Mouse (Mus musculus) layer of hippocampus, postnatal 10 days (tissue): ENCODE measurements around the gene Mtap. TPM values are rescaled to one million over a fixed set of nuclear protein-coding genes. Genes with fewer than 3 reads are reported as not detected.

ENCODE experiments used
- DNase-seq, 2 experiments: peaks; one replicate each; pipeline ENCODE4 v3.0.0; 2021; ENCODE audit warnings: low spot score in 2 of 2
- long read RNA-seq: library from polyadenylated mRNA; stranded (forward); transcript quantifications from one replicate; pipeline ENCODE4 v2.0.0, GENCODE M21; 2023
- total RNA-seq, 2 experiments: library from RNA; stranded (reverse); gene quantifications; 2 replicates each; pipeline ENCODE4 v1.2.3; 2021

Mtap gene
- total RNA-seq: 10 to 100 TPM; 11.1 to 12.0 TPM
- long read RNA-seq, transcript Mtap-201 (8 exons, 2,797 nt): major isoform, 11 of 12 reads
- long read RNA-seq, partial matches to known transcripts: 1 of 12 reads
- long read RNA-seq, other reads (novel, unspliced or antisense): 0 of 12 reads

GRCm38 (mm10) chr4:89136906-89137541, at the start of gene Mtap:
Mtap (plus strand) TSS chr4:89137122.
- DNase-seq: peak; percentile 75 to 85

DNA sequence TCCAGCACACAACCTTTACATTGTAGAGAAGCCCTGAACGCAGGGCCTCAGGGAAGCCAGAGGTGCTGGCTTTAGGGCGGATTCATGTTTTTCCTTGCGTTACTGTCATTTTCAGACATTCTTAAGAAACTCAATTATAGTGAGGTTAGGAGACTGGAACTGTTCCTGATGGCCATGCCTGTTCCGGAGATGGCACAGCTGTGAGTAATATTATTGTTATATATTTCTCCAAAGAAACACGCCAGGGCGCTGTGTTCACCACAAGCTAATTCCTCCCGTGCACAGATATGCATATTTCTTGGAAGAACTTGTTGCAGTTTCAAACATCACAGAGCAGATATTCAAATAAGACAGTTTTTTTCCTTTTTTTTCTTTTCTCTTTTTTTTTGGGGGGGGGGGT, 47.8 kb upstream of the Mtap start:
- DNase-seq: no peak

GRCm38 (mm10) chr4:89090217-89090616, 46.7 kb upstream of the Mtap start:
- no peak for DNase-seq

DNA sequence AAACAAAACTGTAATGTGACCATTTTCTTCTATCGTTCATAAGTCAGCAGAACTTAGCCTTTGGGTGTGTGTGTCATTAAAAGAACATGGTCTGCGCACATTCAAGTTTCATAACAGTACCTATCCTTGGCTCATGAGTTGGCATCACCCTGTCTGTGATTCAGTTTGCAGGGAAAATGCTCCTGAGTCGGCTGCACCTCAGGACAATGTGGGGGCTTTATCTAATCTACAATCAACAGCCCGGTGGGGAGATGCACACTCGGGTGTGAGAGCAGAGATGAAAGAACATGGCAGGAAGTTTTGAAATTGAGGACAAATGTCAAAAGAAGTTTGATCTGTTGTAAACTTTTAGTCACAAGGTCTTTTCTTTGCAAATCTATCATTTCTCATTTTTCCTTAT, 44.8 kb upstream of the Mtap start:
- DNase-seq: no peak

GRCm38 (mm10) chr4:89094773-89095172, 42.1 kb upstream of the Mtap start:
- no peak for DNase-seq

- DNase-seq: no peak
Observed at GRCm38 (mm10) chr4:89098261-89098660, 38.7 kb upstream of the Mtap start.

- no peak for DNase-seq
Observed at GRCm38 (mm10) chr4:89101276-89101675, 35.6 kb upstream of the Mtap start.

- no peak for DNase-seq
Observed at GRCm38 (mm10) chr4:89102283-89102682, 34.6 kb upstream of the Mtap start.

DNA sequence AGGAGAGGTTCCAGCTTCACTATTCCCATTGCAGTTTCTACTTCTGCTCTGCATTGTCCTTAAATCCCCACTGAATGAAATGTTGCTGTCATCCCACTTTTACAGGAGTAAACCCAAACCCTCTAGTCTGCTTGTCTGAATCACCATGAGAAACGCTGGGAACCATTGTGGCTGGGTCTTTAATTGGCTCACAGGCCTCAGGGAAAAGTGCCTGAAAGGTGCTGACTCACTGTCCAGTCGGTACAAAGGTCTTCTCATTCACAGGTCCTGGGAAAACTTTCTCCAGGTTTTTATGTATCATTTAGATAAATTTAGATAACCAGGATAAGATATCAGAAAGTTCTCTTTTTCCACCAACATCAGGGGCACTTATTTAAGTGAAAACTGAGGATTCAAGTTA, 31.4 kb upstream of the Mtap start:
- DNase-seq: no peak

- no peak for DNase-seq
Observed at GRCm38 (mm10) chr4:89106505-89106904, 30.4 kb upstream of the Mtap start.

GRCm38 (mm10) chr4:89112168-89112710, 24.7 kb upstream of the Mtap start:
- DNase-seq: no peak

- no peak for DNase-seq
Observed at GRCm38 (mm10) chr4:89112782-89113181, 24.1 kb upstream of the Mtap start.

DNA sequence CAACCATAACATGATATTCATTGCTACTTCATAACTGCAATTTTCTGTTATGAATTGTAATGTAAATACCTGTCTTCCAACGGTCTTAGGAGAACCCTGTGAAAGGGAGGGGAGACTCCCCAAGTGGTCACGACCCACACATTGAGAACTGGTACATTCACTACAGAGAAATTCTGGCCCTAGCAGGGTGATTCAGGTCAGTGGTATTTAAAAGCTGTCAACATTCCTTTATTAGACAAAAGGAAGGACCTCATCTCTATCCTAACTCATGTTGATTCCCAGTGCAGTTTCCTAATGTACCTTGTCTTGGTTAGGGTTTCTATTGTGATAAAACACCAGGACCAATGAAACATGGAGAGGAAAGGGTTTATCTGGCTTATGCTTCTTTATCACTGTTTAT, 20.9 kb upstream of the Mtap start:
- no peak for DNase-seq

GRCm38 (mm10) chr4:89119900-89120299, 17.0 kb upstream of the Mtap start:
- no peak for DNase-seq

- no peak for DNase-seq
Observed at GRCm38 (mm10) chr4:89120353-89120752, 16.6 kb upstream of the Mtap start.

DNA sequence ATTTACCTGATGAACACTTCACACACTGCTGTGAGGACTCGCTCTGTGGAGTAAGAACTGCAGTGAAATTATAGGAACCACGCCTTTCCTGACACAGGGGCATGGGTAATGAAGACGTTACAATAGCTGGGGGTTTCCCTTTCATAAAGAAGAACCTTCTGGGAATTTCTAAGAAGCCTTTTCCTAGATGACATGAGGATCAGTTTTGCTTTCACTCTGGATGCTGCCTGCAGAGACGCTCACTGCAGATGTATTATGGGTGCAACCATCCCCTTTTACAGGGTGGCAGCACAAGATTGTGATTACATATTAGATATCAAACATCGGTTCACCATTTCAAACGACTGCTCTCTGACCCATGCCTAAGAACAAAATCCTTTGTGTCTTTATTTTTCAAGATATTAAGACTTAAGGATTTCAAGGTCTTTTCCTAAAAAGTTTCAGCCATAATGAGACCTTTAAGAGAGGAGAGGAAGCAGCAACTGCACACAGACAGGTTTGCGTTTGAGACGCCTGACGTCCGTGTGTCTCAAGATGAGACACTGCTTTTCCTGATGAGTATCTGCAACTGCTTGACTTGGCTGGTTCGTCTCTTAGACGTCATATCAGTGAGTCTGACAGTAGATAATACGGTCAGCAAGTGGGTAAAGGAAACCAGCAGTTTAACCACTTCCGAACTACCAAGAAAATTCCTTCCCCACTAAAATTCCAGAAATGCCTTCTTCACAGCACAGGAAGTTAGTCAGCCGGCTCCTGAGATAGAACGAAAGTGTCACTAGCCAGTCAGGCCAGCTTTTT, 13.3 kb upstream of the Mtap start:
- no peak for DNase-seq

DNA sequence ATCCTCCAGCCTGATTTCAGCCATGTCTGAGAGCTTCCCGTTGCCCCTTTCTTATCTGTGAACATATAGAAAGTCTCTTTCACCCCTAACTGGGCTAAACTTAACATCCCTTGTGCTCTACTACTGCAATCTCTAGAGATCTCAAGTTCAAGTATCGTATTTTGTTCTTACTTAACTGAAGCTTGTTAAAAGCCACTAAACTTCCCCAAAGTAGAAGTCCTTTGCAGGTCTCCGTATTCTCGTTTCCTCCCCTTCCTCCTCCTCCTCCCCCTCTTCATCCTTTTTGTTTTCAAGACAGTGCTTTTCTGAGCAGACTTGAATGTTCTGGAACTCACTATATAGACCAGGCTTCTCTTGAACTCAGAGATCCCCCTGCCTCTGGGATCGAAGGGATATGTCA, 9.2 kb upstream of the Mtap start:
- no peak for DNase-seq

- peak; percentile 31 to 47 for DNase-seq
Observed at GRCm38 (mm10) chr4:89128080-89128936, 8.6 kb upstream of the Mtap start.

DNA sequence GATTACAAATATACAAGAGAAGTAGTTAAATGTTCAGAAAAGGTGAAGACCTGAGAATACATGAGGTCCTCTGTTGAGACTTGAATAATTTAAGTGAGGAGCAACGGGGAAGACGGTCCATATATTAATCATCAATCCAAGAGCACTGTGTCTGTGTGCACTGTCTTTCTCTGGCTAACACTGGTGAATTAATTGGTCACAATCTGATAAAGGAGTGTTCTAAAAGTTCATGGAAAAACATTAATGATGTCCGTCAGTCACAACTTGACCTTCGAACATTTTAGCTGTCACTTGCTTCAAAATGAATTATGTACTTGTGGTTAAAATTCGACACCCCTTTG, 8.0 kb upstream of the Mtap start:
- DNase-seq: no peak

GRCm38 (mm10) chr4:89129311-89129913, 7.5 kb upstream of the Mtap start:
- DNase-seq: peak; percentile 78 to 79

DNA sequence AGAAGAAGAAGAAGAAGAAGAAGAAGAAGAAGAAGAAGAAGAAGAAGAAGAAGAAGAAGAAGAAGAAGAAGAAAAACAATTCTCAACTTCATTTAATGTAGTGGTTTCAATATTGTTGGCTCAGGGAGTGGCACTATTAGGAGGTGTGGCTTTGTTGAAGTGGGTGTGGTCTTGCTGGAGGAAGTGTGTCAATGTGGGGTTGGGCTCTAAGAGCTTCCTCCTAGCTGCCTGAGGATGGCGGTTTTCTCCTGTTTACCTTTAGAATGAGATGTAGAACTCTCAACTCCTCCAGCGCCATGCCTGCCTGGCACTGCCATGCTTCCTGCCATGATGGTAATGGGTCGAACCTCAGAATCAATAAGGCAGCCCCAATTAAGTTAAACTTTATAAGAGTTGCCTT, 5.1 kb upstream of the Mtap start:
- no peak for DNase-seq
